Comparison of ENCODE assay signal across 9 mouse cellular contexts in genomic region chr12:69302171-69302570, GRCm38 (mm10).
"Had no signal": no experiment of that assay in that cellular context is flagged by ENCODE, and none has a peak within 500 bp of the region (broad histone marks: within the 10 kb centered on the region; RNA-seq: fewer than 3 reads in every experiment).

No protein-coding gene starts in this region.

- DNase-seq: gastrocnemius, adult 2 months; gastrocnemius, postnatal 10 days; gastrocnemius, postnatal 25 days; heart, adult 2 months; heart, postnatal 4 days; kidney, postnatal 10 days; kidney, postnatal 4 days; liver; liver, embryonic 13.5 days had no signal
